Mouse (Mus musculus) forebrain, embryonic 13.5 days (tissue): ENCODE data around the gene Slc39a3. TPM values are rescaled to one million over a fixed set of nuclear protein-coding genes. Genes with fewer than 3 reads are reported as not detected.
A peak's percentile ranks its signal among the peaks of the same experiment; 100 is the strongest.
"Not testable (repeated sequence)": the region's sequence is repeated elsewhere in the genome, so short reads cannot be mapped to it uniquely, and the experiment has no call there.

ENCODE experiments used
- ATAC-seq: fragments of 200-750 bp; cut with Nextera tagmentation; 2 replicates; pipeline ENCODE4 v1.8.0; 2017
- H3K27ac ChIP-seq: fragments of 300-500 bp; sonication (generic); 2 replicates; pipeline ENCODE4 v1.5.1; 2015; ENCODE audit warnings: inconsistent platforms, mild to moderate bottlenecking, moderate library complexity
- H3K27me3 ChIP-seq: fragments of 300-500 bp; sonication (generic); 2 replicates; pipeline ENCODE4 v1.6.1; 2015; ENCODE audit warnings: mild to moderate bottlenecking, inconsistent platforms
- H3K36me3 ChIP-seq: fragments of 300-500 bp; sonication (generic); 2 replicates; pipeline ENCODE4 v1.6.1; 2015; ENCODE audit warnings: mild to moderate bottlenecking, inconsistent platforms; ENCODE audit not compliant: poor library complexity, severe bottlenecking
- H3K4me1 ChIP-seq: fragments of 300-500 bp; sonication (generic); 2 replicates; pipeline ENCODE4 v1.6.1; 2015; ENCODE audit warnings: inconsistent platforms
- H3K4me2 ChIP-seq: fragments of 300-500 bp; sonication (generic); 2 replicates; pipeline ENCODE4 v1.6.1; 2015; ENCODE audit warnings: inconsistent platforms, mild to moderate bottlenecking, moderate library complexity
- H3K4me3 ChIP-seq: fragments of 300-500 bp; sonication (generic); 2 replicates; pipeline ENCODE4 v1.5.1; 2015; ENCODE audit warnings: mild to moderate bottlenecking, inconsistent platforms
- H3K9ac ChIP-seq: fragments of 300-500 bp; sonication (generic); 2 replicates; pipeline ENCODE4 v1.6.1; 2015; ENCODE audit warnings: mild to moderate bottlenecking, inconsistent platforms
- H3K9me3 ChIP-seq: fragments of 300-500 bp; sonication (generic); replicated peaks from 2 replicates; pipeline ENCODE4 v1.6.1; 2016; ENCODE audit warnings: inconsistent platforms
- WGBS: fragments of 180-500 bp; shearing (Covaris S2); methylation state at CpG from one replicate; pipeline ENCODE4 v1.1.7; 2015; 5-methylcytosine and 5-hydroxymethylcytosine counted together
- polyA plus RNA-seq: library from polyadenylated mRNA; unstranded; fragments of >200 nt; fragmentation: Nextera tagmentation; extraction: Ambion mirVana; gene quantifications from 2 replicates; pipeline ENCODE4 v1.2.1, GENCODE M21; 2015

The Slc39a3 gene
- polyA plus RNA-seq = 33.4 and 37.8 TPM in 2 replicates

DNA sequence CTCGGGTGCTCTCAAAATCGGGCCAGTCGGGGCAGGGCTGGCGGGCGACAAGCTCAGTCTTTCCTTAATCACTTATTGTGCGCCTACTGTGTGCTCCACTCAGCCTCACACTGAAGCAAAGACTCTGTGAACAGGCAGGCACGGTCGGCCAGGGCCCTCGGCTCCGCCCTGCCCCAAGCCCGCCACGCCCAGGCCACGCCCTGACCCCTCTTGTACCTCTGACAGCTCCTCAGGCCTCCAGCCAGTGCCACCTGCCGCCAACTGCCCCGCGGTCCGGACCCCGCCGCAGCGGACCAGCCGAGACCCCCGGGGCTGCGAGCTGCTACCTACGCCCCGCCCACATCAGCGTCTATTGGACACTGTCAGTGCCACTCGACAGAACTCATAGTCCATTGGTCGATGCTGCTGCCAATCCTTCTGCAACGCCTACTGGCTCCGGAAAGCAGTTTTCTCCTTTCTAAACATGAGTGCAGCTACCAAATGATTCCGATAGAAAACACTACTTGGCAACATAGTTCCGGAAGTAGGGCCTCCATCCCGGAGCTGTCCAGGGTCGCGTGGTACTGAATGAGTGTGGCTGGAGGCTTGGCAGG lies at the start of gene Slc39a3:
Slc39a3 (minus strand) TSS at position 439 of the 593 bp plus-strand sequence.
- Histone ChIP-seq H3K4me1 (peaks cover 12% of the 10 kb centered on the region; the same call in 1 of the 2 replicates), H3K36me3 (peaks cover 19% of the 10 kb centered on the region), H3K27ac (peak within 1 kb of the TSS; percentile 20; the same call in 1 of the 2 replicates), H3K9me3 (no peaks in the 10 kb centered on the region), H3K4me2 (peak within 1 kb of the TSS; percentile 69), H3K9ac (peak within 1 kb of the TSS; percentile 82), H3K27me3 (no peaks in the 10 kb centered on the region), H3K4me3 (peak within 1 kb of the TSS; percentile 81)
- peak; percentile 100 for ATAC-seq
- WGBS = under 1% methylated on average over 35 of the region's 35 CpGs

DNA sequence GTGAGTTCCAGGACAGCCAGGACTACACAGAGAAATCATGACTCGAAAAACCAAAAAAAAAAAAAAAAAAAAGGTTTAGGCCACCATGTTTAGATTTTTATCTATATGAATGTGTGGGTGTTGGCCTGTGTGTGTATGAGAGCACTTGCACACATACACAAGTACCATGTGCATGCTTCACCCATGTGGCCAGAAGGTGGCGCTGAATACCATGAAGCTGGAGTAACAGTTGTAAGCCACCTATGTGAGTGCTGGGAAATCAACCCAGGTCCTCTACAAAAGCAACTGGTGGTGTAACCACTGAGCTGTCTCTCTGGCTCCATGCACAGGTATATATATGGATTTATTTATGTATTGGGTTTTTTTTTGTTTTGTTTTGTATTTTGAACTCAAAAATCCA lies 49.8 kb upstream of the Slc39a3 start:
- H3K4me1 ChIP-seq = peaks cover 14% of the 10 kb centered on the region
- H3K36me3 ChIP-seq = peaks cover 15% of the 10 kb centered on the region
- no peak for ATAC-seq
- no peak overlapping the region for H3K9ac ChIP-seq
- H3K4me2 ChIP-seq = no peak overlapping the region
- WGBS = 58% methylated on average over 2 of the region's 2 CpGs
- no peaks in the 10 kb centered on the region for H3K9me3 ChIP-seq
- H3K4me3 ChIP-seq = no peak overlapping the region
- H3K27me3 ChIP-seq = no peaks in the 10 kb centered on the region
- no peak overlapping the region for H3K27ac ChIP-seq

DNA sequence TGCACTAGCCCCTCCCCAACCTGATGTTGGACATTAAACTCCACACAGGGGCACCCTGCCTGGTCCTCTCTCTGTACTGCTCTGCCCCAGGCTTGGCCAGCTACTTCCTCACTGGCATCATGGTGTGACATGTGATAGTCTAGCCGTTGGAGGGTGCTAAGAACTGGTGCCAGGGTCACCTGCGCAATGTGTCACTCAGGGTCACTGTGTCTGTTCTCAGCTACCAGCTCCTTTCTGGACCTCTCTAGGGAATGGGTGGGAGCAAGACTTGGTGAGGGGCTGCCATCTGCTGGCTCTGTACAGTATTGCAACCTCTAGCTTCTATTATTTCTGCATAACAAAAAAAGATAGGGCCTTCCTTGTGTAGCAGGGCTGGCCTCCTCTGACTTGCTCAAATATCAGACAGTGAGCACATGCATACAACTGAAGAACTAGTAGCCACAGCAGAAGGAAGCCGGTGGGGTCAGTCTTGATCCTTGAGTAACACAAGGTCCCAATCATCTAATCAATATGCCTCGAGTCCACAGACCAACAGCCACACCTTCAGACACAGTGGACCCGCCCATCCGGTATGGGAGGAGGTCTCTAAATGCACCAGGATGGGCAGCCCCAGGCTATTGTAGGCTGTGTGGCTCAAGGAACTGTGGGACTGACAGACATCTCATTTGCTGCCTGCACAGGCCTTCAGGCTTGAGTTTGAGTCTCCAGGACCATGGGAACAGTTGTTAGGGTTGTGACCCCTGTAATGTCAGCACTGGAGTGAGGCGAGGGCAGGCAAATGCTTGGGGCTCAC lies 45.1 kb upstream of the Slc39a3 start:
- Histone ChIP-seq H3K9me3 (no peaks in the 10 kb centered on the region), H3K4me2 (no peak overlapping the region), H3K36me3 (peaks cover 62% of the 10 kb centered on the region), H3K27ac (no peak overlapping the region), H3K9ac (peak overlapping the region; percentile 26; the same call in 1 of the 2 replicates), H3K4me3 (no peak overlapping the region), H3K4me1 (no peaks in the 10 kb centered on the region), H3K27me3 (no peaks in the 10 kb centered on the region)
- ATAC-seq = peak; percentile 76
- WGBS = 84% methylated on average over 7 of the region's 7 CpGs

- no peaks in the 10 kb centered on the region for H3K9me3 ChIP-seq
Observed at GRCm38 (mm10) chr10:81080008-81080655, 42.9 kb upstream of the Slc39a3 start.

DNA sequence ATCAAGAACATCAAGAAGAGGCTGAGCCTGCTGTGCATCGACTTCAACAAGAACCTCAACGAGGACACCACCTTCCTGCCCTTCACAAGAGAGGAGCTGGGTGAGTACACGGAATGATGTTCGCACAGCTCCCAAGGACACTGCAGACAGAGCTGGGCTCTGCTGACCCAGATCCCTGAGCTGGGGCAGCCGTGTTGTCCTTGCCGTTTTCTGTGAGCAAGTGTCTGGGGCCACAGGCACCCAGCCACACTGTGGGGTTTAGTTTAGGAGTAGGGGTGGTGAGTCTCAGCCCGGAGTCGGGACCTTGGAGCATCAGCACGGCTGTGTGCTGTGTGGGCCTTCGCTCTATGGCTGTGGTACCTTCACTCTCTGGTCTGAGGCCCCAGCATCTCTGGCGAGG lies 40.7 kb upstream of the Slc39a3 start:
- no peak for ATAC-seq
- Histone ChIP-seq H3K27me3 (no peaks in the 10 kb centered on the region), H3K4me2 (no peak overlapping the region), H3K27ac (no peak overlapping the region), H3K36me3 (peaks cover 99% of the 10 kb centered on the region), H3K9me3 (no peaks in the 10 kb centered on the region), H3K4me1 (no peaks in the 10 kb centered on the region), H3K4me3 (no peak overlapping the region), H3K9ac (0 out of 2 replicates have a peak overlapping the region, but pooled peaks have one; percentile 34)
- 94% methylated on average over 11 of the region's 11 CpGs for WGBS

More at GRCm38 (mm10) chr10:81080008-81080655, 42.9 kb upstream of the Slc39a3 start:
- WGBS = 94% methylated on average over 29 of the region's 31 CpGs
- Histone ChIP-seq H3K9ac (no peak overlapping the region), H3K27me3 (no peaks in the 10 kb centered on the region), H3K4me2 (no peak overlapping the region), H3K4me3 (no peak overlapping the region), H3K27ac (no peak overlapping the region), H3K4me1 (no peaks in the 10 kb centered on the region), H3K36me3 (peaks cover 84% of the 10 kb centered on the region)
- no peak for ATAC-seq

DNA sequence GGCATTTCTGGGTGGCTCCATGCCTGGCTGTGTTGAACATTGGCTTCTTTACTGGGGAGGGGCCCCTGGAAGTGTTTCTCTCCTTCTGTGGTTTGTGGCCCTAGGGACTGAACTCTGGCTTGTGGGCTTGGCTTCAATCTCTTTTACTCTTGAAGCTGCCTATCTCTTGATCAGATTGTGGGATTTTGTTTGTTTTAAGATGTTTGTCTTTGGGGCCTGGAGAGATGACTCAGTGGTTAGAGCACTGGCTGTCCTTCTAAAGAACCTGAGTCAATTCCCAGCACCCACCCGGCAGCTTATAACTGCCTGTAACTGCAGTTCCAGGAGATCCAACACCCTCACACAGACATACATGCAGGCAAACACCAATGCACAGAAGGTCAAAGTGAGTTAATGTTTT lies 39.1 kb upstream of the Slc39a3 start:
- Histone ChIP-seq H3K27ac (no peak overlapping the region), H3K4me2 (no peak overlapping the region), H3K36me3 (peaks cover 87% of the 10 kb centered on the region), H3K27me3 (no peaks in the 10 kb centered on the region), H3K9ac (no peak overlapping the region), H3K4me1 (peaks cover 9% of the 10 kb centered on the region; the same call in 1 of the 2 replicates), H3K9me3 (no peaks in the 10 kb centered on the region), H3K4me3 (no peak overlapping the region)
- 92% methylated on average over 1 of the region's 1 CpGs for WGBS
- ATAC-seq = no peak

- H3K4me3 ChIP-seq = no peak overlapping the region
- no peaks in the 10 kb centered on the region for H3K9me3 ChIP-seq
- no peak for ATAC-seq
- peaks cover 81% of the 10 kb centered on the region for H3K36me3 ChIP-seq
- H3K4me2 ChIP-seq = no peak overlapping the region
- H3K27ac ChIP-seq = no peak overlapping the region
- H3K4me1 ChIP-seq = peaks cover 15% of the 10 kb centered on the region
- no peak overlapping the region for H3K9ac ChIP-seq
- no peaks in the 10 kb centered on the region for H3K27me3 ChIP-seq
- 90% methylated on average over 8 of the region's 8 CpGs for WGBS
Observed at GRCm38 (mm10) chr10:81075734-81076133, 38.5 kb upstream of the Slc39a3 start.

DNA sequence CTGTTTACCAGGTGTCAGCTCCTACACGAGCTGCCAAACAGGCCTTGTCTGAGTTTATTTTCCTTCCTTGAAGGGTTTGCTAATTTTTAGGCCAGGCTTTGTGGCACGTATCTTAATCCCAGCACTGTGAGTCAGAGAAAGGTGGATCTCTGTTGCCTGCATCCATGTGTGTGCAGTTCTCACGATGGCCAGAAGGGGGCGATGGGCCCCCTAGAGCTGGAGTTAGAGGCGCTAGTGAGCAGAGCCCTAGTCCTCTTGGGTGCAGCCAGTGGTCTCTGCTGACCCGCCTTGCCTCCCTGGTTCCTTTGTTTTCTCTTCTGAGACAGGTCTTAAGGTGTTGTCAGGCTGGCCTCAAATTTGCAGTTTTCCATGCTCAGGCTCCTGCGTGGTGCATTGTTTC lies 36.2 kb upstream of the Slc39a3 start:
- H3K36me3 ChIP-seq = peaks cover 58% of the 10 kb centered on the region

GRCm38 (mm10) chr10:81072290-81072689 lies 35.1 kb upstream of the Slc39a3 start:
- H3K9me3 ChIP-seq = no peaks in the 10 kb centered on the region
- H3K9ac ChIP-seq = peak overlapping the region; percentile 1; the same call in 1 of the 2 replicates
- 91% methylated on average over 8 of the region's 8 CpGs for WGBS
- no peak overlapping the region for H3K27ac ChIP-seq
- H3K4me3 ChIP-seq = no peak overlapping the region
- peaks cover 47% of the 10 kb centered on the region for H3K36me3 ChIP-seq
- H3K4me1 ChIP-seq = peaks cover 29% of the 10 kb centered on the region
- H3K4me2 ChIP-seq = no peak overlapping the region
- ATAC-seq = no peak
- no peaks in the 10 kb centered on the region for H3K27me3 ChIP-seq

More for the DNA sequence above, 36.2 kb upstream of the Slc39a3 start:
- Histone ChIP-seq H3K27ac (no peak overlapping the region), H3K4me2 (no peak overlapping the region), H3K4me3 (no peak overlapping the region), H3K9me3 (no peaks in the 10 kb centered on the region), H3K9ac (no peak overlapping the region), H3K4me1 (peaks cover 29% of the 10 kb centered on the region), H3K27me3 (no peaks in the 10 kb centered on the region)
- ATAC-seq = no peak
- WGBS = 65% methylated on average over 7 of the region's 7 CpGs

DNA sequence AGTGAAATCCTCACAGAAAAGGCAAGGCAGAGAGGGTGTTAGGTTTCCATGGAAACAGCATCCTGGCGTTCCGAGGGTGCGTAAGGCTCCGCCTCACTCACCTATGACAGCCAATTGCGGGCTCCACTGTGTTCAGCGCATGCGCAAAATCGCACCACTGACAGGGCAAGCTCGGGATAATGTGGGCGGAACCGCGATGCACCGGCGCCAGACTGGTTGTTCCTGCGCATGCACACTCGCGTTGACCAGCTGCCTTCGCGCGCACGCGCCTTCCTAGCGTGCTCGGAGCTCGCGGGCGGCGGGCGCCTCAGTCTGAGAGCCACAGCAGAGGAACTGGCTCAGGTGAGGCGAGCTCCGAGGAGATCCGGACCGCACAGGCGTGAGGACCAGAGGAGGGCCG lies 32.6 kb upstream of the Slc39a3 start, which contains the start of gene Thop1:
Thop1 (plus strand) TSS at position 200 of the 400 bp plus-strand sequence.
- WGBS = under 1% methylated on average over 35 of the region's 35 CpGs
- peak within 1 kb of the TSS; percentile 91 for H3K9ac ChIP-seq
- H3K4me1 ChIP-seq = peaks cover 29% of the 10 kb centered on the region
- peak; percentile 97 for ATAC-seq
- H3K27me3 ChIP-seq = no peaks in the 10 kb centered on the region
- H3K27ac ChIP-seq = peak within 1 kb of the TSS; percentile 55
- no peaks in the 10 kb centered on the region for H3K9me3 ChIP-seq
- H3K4me3 ChIP-seq = peak within 1 kb of the TSS; percentile 70
- peaks cover 23% of the 10 kb centered on the region for H3K36me3 ChIP-seq
- peak within 1 kb of the TSS; percentile 78 for H3K4me2 ChIP-seq

- peaks cover 29% of the 10 kb centered on the region for H3K4me1 ChIP-seq
- no peaks in the 10 kb centered on the region for H3K27me3 ChIP-seq
- no peaks in the 10 kb centered on the region for H3K9me3 ChIP-seq
- WGBS = 75% methylated on average over 5 of the region's 5 CpGs
- no peak overlapping the region for H3K4me2 ChIP-seq
- H3K27ac ChIP-seq = no peak overlapping the region
- no peak overlapping the region for H3K4me3 ChIP-seq
- ATAC-seq = no peak
- H3K9ac ChIP-seq = 0 out of 2 replicates have a peak overlapping the region, but pooled peaks have one; percentile 9
- H3K36me3 ChIP-seq = peaks cover 11% of the 10 kb centered on the region
Observed at GRCm38 (mm10) chr10:81068706-81069105, 31.5 kb upstream of the Slc39a3 start.

- 0 out of 2 replicates have a peak overlapping the region, but pooled peaks have one; percentile 26 for H3K9ac ChIP-seq
- not testable (repeated sequence) for H3K27me3 ChIP-seq, H3K4me3 ChIP-seq, H3K9me3 ChIP-seq, H3K27ac ChIP-seq, H3K36me3 ChIP-seq, H3K4me2 ChIP-seq, ATAC-seq, H3K4me1 ChIP-seq
- 90% methylated on average over 8 of the region's 8 CpGs for WGBS
Observed at GRCm38 (mm10) chr10:81064519-81064918, 27.3 kb upstream of the Slc39a3 start.
